Mouse (Mus musculus): Measurements from ENCODE around the gene Zfp787. TPM values are rescaled to one million over a fixed set of nuclear protein-coding genes. Genes with fewer than 3 reads are reported as not detected.
A peak's percentile ranks its signal among the peaks of the same experiment; 100 is the strongest.
"Not testable (repeated sequence)": the region's sequence is repeated elsewhere in the genome, so short reads cannot be mapped to it uniquely, and the experiment has no call there.

Zfp787 gene
- polyA plus RNA-seq, 1 experiment, result 31.1 TPM

- H3K27me3 ChIP-seq (ENCODE audit: control insufficient read depth, insufficient read depth, insufficient read length), result no peaks in the 10 kb centered on the region
- H3ac ChIP-seq (ENCODE audit: control insufficient read depth, insufficient read length, low read depth), result no peak overlapping the region
- TF ChIP-seq CEBPB (IDR thresholded peaks at IDR 0.05; ENCODE audit: low read depth), result no peak
- no peak for TF ChIP-seq CTCF (IDR thresholded peaks at IDR 0.05; ENCODE audit: control insufficient read depth, insufficient read depth, insufficient read length)
- no peak for TF ChIP-seq MYOD1 (IDR thresholded peaks at IDR 0.05; ENCODE audit: control insufficient read depth, insufficient read length, low read depth)
- no peak for TF ChIP-seq MAX (IDR thresholded peaks at IDR 0.05)
- TF ChIP-seq FOSL1 (IDR thresholded peaks at IDR 0.05; ENCODE audit: insufficient read depth, low read length, poor library complexity, severe bottlenecking), result no peak
- no peak for TF ChIP-seq MYOG (IDR thresholded peaks at IDR 0.05; ENCODE audit: control insufficient read depth, extremely low read depth, insufficient read length)
- TF ChIP-seq USF1 (IDR thresholded peaks at IDR 0.05; ENCODE audit: low read depth), result no peak
- H3K79me3 ChIP-seq (ENCODE audit: low read depth), result no peaks in the 10 kb centered on the region
- no peak overlapping the region for H3K4me3 ChIP-seq (ENCODE audit: insufficient read depth, poor library complexity, severe bottlenecking)
- H3K36me3 ChIP-seq (ENCODE audit: control insufficient read depth, insufficient read depth), result peaks cover 6% of the 10 kb centered on the region
- no peaks in the 10 kb centered on the region for H3K79me2 ChIP-seq (ENCODE audit: control insufficient read depth, insufficient read depth)
These were observed 27.1 kb upstream of the Zfp787 start for GRCm38 (mm10) chr7:6182882-6183281.

GRCm38 (mm10) chr7:6179013-6179412, 23.2 kb upstream of the Zfp787 start:
- Histone ChIP-seq H3K79me3 (ENCODE audit: low read depth) (peaks cover 2% of the 10 kb centered on the region), H3K36me3 (ENCODE audit: control insufficient read depth, insufficient read depth) (no peaks in the 10 kb centered on the region), H3K4me3 (ENCODE audit: insufficient read depth, poor library complexity, severe bottlenecking) (no peak overlapping the region), H3K27me3 (ENCODE audit: control insufficient read depth, insufficient read depth, insufficient read length) (no peaks in the 10 kb centered on the region), H3ac (ENCODE audit: control insufficient read depth, insufficient read length, low read depth) (no peak overlapping the region), H3K79me2 (ENCODE audit: control insufficient read depth, insufficient read depth) (peaks cover 11% of the 10 kb centered on the region)
- TF ChIP-seq MAX (IDR thresholded peaks at IDR 0.05), result no peak
- no peak for TF ChIP-seq CEBPB (IDR thresholded peaks at IDR 0.05; ENCODE audit: low read depth)
- TF ChIP-seq MYOG (IDR thresholded peaks at IDR 0.05; ENCODE audit: control insufficient read depth, extremely low read depth, insufficient read length), result no peak
- no peak for TF ChIP-seq FOSL1 (IDR thresholded peaks at IDR 0.05; ENCODE audit: insufficient read depth, low read length, poor library complexity, severe bottlenecking)
- TF ChIP-seq MYOD1 (IDR thresholded peaks at IDR 0.05; ENCODE audit: control insufficient read depth, insufficient read length, low read depth), result no peak
- TF ChIP-seq CTCF (IDR thresholded peaks at IDR 0.05; ENCODE audit: control insufficient read depth, insufficient read depth, insufficient read length), result no peak
- no peak for TF ChIP-seq USF1 (IDR thresholded peaks at IDR 0.05; ENCODE audit: low read depth)

- H3K4me3 ChIP-seq (ENCODE audit: insufficient read depth, poor library complexity, severe bottlenecking); H3K36me3 ChIP-seq (ENCODE audit: control insufficient read depth, insufficient read depth); H3K79me3 ChIP-seq (ENCODE audit: low read depth); H3ac ChIP-seq (ENCODE audit: control insufficient read depth, insufficient read length, low read depth); H3K27me3 ChIP-seq (ENCODE audit: control insufficient read depth, insufficient read depth, insufficient read length): not testable (repeated sequence)
- H3K79me2 ChIP-seq (ENCODE audit: control insufficient read depth, insufficient read depth), result peaks cover 17% of the 10 kb centered on the region
These were observed 18.7 kb upstream of the Zfp787 start for GRCm38 (mm10) chr7:6174365-6174987.

- no peaks in the 10 kb centered on the region for H3K36me3 ChIP-seq (ENCODE audit: control insufficient read depth, insufficient read depth)
- peaks cover 2% of the 10 kb centered on the region for H3K79me3 ChIP-seq (ENCODE audit: low read depth)
- H3ac ChIP-seq (ENCODE audit: control insufficient read depth, insufficient read length, low read depth), result no peak overlapping the region
- no peaks in the 10 kb centered on the region for H3K27me3 ChIP-seq (ENCODE audit: control insufficient read depth, insufficient read depth, insufficient read length)
- peaks cover 17% of the 10 kb centered on the region for H3K79me2 ChIP-seq (ENCODE audit: control insufficient read depth, insufficient read depth)
- TF ChIP-seq CEBPB (IDR thresholded peaks at IDR 0.05; ENCODE audit: low read depth) (no peak), CTCF (IDR thresholded peaks at IDR 0.05; ENCODE audit: control insufficient read depth, insufficient read depth, insufficient read length) (no peak), USF1 (IDR thresholded peaks at IDR 0.05; ENCODE audit: low read depth) (no peak), MYOD1 (IDR thresholded peaks at IDR 0.05; ENCODE audit: control insufficient read depth, insufficient read length, low read depth) (no peak), FOSL1 (IDR thresholded peaks at IDR 0.05; ENCODE audit: insufficient read depth, low read length, poor library complexity, severe bottlenecking) (no peak)
- H3K4me3 ChIP-seq (ENCODE audit: insufficient read depth, poor library complexity, severe bottlenecking), result no peak overlapping the region
These were observed 18.1 kb upstream of the Zfp787 start for GRCm38 (mm10) chr7:6173872-6174271.

- peak overlapping the region; percentile 49 for H3K4me3 ChIP-seq (ENCODE audit: insufficient read depth, poor library complexity, severe bottlenecking)
- peak overlapping the region; percentile 70 for H3ac ChIP-seq (ENCODE audit: control insufficient read depth, insufficient read length, low read depth)
- no peaks in the 10 kb centered on the region for H3K27me3 ChIP-seq (ENCODE audit: control insufficient read depth, insufficient read depth, insufficient read length)
- TF ChIP-seq MYOD1 (IDR thresholded peaks at IDR 0.05; ENCODE audit: control insufficient read depth, insufficient read length, low read depth) (no peak), USF1 (IDR thresholded peaks at IDR 0.05; ENCODE audit: low read depth) (no peak), FOSL1 (IDR thresholded peaks at IDR 0.05; ENCODE audit: insufficient read depth, low read length, poor library complexity, severe bottlenecking) (no peak), CTCF (IDR thresholded peaks at IDR 0.05; ENCODE audit: control insufficient read depth, insufficient read depth, insufficient read length) (no peak), CEBPB (IDR thresholded peaks at IDR 0.05; ENCODE audit: low read depth) (no peak), MAX (IDR thresholded peaks at IDR 0.05) (no peak), MYOG (IDR thresholded peaks at IDR 0.05; ENCODE audit: control insufficient read depth, extremely low read depth, insufficient read length) (no peak)
- H3K36me3 ChIP-seq (ENCODE audit: control insufficient read depth, insufficient read depth), result no peaks in the 10 kb centered on the region
- H3K79me2 ChIP-seq (ENCODE audit: control insufficient read depth, insufficient read depth), result peaks cover 17% of the 10 kb centered on the region
- H3K79me3 ChIP-seq (ENCODE audit: low read depth), result peaks cover 2% of the 10 kb centered on the region
These were observed 17.0 kb upstream of the Zfp787 start for GRCm38 (mm10) chr7:6172674-6173244.

Data from C2C12 (cell line).